Mouse (Mus musculus) midbrain, postnatal 0 days (tissue): ENCODE data around the gene Syne3. TPM values are rescaled to one million over a fixed set of nuclear protein-coding genes. Genes with fewer than 3 reads are reported as not detected.

Source experiments
- ATAC-seq: fragments of 200-750 bp; cut with Nextera tagmentation; 2 replicates; pipeline ENCODE4 v1.8.0; 2017; ENCODE audit warnings: moderate number of reproducible peaks, mild to moderate bottlenecking, moderate TSS enrichment, moderate library complexity; ENCODE audit not compliant: low FRiP score
- DNase-seq: peaks from one replicate; pipeline ENCODE4 v3.0.0-alpha.2; 2015; ENCODE audit warnings: low spot score
- H3K27ac ChIP-seq: fragments of 300-500 bp; sonication (generic); 2 replicates; pipeline ENCODE4 v1.5.1; 2014; ENCODE audit warnings: low read depth, mild to moderate bottlenecking, low read length, mixed read lengths
- H3K27me3 ChIP-seq: fragments of 300-500 bp; sonication (generic); 2 replicates; pipeline ENCODE4 v1.6.1; 2014; ENCODE audit warnings: low read length, control low read depth, mixed read lengths; ENCODE audit not compliant: insufficient read depth
- H3K36me3 ChIP-seq: fragments of 300-500 bp; sonication (generic); 2 replicates; pipeline ENCODE4 v1.6.1; 2014; ENCODE audit warnings: low read length, control low read depth, mixed read lengths; ENCODE audit not compliant: insufficient read depth
- H3K4me1 ChIP-seq: fragments of 300-500 bp; sonication (generic); 2 replicates; pipeline ENCODE4 v1.6.1; 2014; ENCODE audit warnings: mild to moderate bottlenecking, control low read depth, antibody characterized with exemption, low read length, mixed read lengths; ENCODE audit not compliant: insufficient read depth
- H3K4me2 ChIP-seq: fragments of 300-500 bp; sonication (generic); 2 replicates; pipeline ENCODE4 v1.6.1; 2014; ENCODE audit warnings: low read depth, mild to moderate bottlenecking, low read length, mixed read lengths; ENCODE audit not compliant: poor library complexity, severe bottlenecking
- H3K4me3 ChIP-seq: fragments of 300-500 bp; sonication (generic); 2 replicates; pipeline ENCODE4 v1.5.1; 2014; ENCODE audit warnings: low read depth, mild to moderate bottlenecking, low read length, moderate library complexity
- H3K9ac ChIP-seq: fragments of 300-500 bp; sonication (generic); replicated peaks from 2 replicates; pipeline ENCODE4 v1.6.1; 2014; ENCODE audit warnings: mild to moderate bottlenecking, low read length, moderate library complexity, mixed read lengths; ENCODE audit not compliant: poor library complexity, severe bottlenecking
- H3K9me3 ChIP-seq: fragments of 300-500 bp; sonication (generic); 2 replicates; pipeline ENCODE4 v1.6.1; 2016; ENCODE audit warnings: low read length, control low read depth
- CTCF ChIP-seq: IDR thresholded peaks from 2 replicates; pipeline ENCODE4 v1.5.1; 2016; ENCODE audit warnings: antibody characterized with exemption, mild to moderate bottlenecking
- WGBS: fragments of 180-500 bp; shearing (Covaris S2); extraction: QIAGEN DNeasy Blood & Tissue Kit; methylation state at CpG from one replicate; pipeline ENCODE4 v1.1.7; 2014; 5-methylcytosine and 5-hydroxymethylcytosine counted together
- polyA plus RNA-seq: library from polyadenylated mRNA; unstranded; fragments of >200 nt; fragmentation: Nextera tagmentation; extraction: Ambion mirVana; gene quantifications from 2 replicates; pipeline ENCODE4 v1.2.1, GENCODE M21; 2015
- total RNA-seq: library from RNA; depleted of rRNA; stranded (reverse); fragments of >200 nt; gene quantifications from 2 replicates; pipeline ENCODE4 v1.2.3, GENCODE M21; 2014

Syne3 gene
- total and polyA plus RNA-seq, 2 experiments from 2014 or later, result 0.85 to 0.93 TPM

DNA sequence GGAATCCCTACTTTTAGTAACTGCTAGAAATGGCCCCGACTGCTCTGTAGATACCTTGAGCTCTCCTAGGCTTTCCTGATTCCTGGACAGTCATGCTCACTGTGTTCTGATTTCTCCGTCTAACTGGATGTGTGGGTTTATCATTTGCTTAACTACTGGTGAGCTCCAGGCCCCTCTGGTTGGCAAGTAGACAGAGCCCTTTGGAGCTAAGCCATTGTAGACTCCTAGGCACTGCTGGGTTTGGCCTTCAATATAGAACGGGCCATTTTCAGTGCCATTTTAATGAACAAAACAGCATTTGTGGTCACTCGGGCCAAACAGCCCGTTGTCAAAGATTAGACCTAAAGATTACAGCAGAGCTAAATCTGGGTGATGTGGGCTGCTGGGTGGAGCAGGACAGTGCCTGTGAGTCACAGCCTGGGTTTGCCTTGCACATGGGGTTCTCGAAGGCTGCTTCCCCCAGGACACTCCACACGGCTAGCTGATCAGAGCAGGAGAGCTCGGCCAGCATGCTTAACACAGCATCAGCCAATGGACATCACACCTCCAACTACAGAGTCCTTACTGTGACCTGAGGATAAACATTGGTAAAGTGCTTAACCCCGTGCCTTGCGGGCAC, 17.4 kb downstream of the Syne3 start:
- no peak for DNase-seq
- WGBS, result 85% methylated on average over 10 of the region's 10 CpGs
- no peak overlapping the region for H3K27ac ChIP-seq
- no peak overlapping the region for H3K4me2 ChIP-seq
- TF ChIP-seq CTCF, result no peak
- H3K9ac ChIP-seq, result no peak overlapping the region
- no peak overlapping the region for H3K4me3 ChIP-seq
- H3K27me3 ChIP-seq, result no peaks in the 10 kb centered on the region
- no peak for ATAC-seq
- no peaks in the 10 kb centered on the region for H3K36me3 ChIP-seq
- no peaks in the 10 kb centered on the region for H3K4me1 ChIP-seq
- H3K9me3 ChIP-seq, result no peaks in the 10 kb centered on the region

DNA sequence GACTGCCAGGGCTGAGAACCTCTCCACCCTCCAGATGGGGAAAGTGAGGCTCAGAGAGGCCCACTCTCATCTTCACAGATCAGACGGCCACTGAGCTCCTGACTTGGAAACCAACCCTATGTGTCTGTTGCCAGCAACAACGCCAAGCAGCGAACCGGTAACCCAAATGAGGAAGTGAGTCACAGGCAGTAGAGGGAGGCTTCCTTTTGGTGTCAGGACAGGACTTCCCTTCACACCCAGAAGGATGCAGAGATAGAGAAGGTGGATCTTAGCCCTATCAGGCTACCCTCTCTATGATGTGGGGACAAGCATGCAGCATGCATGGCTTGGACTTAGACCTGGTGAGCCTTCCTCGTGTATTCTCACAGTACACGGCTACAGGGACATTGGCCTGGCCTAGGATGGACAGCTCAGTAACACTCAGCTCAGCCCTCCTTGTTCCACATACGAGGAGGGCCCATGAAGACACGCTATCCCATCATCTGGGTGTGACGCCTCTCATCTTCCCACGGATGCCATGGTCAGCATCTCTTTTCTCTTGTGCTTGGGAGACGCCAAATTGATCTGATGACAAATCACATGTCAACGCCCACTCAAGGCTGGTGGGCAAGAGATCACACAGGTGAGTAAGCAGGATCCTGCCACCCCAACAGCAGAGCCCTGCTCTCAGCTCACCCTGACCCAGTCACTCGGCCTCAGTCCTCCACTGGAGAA, 18.7 kb downstream of the Syne3 start:
- H3K4me3 ChIP-seq, result no peak overlapping the region
- H3K4me2 ChIP-seq, result no peak overlapping the region
- no peak for DNase-seq
- WGBS, result 89% methylated on average over 13 of the region's 13 CpGs
- H3K27ac ChIP-seq, result no peak overlapping the region
- no peaks in the 10 kb centered on the region for H3K4me1 ChIP-seq
- no peak for ATAC-seq
- no peaks in the 10 kb centered on the region for H3K9me3 ChIP-seq
- no peaks in the 10 kb centered on the region for H3K27me3 ChIP-seq
- no peak overlapping the region for H3K9ac ChIP-seq
- no peak for TF ChIP-seq CTCF
- H3K36me3 ChIP-seq, result no peaks in the 10 kb centered on the region

DNA sequence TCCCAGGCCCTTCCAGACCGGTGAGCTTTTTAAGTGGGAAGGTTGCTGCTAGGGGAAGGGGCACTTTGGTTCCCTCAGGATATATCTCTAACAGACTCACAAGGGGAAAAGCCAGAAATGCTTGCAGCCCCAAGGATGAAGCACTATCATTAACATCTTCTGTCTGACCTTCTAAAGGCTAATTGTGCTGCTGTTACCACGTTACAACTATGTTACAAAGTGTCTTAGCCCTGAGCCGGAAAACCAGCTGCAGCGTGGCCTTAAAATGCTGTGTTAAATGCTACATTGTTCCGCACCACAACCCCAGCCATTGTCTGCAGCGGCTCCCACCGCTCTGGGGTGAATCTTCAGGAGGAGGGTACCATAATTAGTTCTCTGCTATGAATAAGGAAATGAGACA, 21.7 kb downstream of the Syne3 start:
- Histone ChIP-seq H3K9me3 (no peaks in the 10 kb centered on the region), H3K4me1 (no peaks in the 10 kb centered on the region), H3K36me3 (no peaks in the 10 kb centered on the region), H3K4me2 (no peak overlapping the region), H3K27me3 (no peaks in the 10 kb centered on the region), H3K4me3 (no peak overlapping the region), H3K9ac (no peak overlapping the region), H3K27ac (no peak overlapping the region)
- DNase-seq (no peak), ATAC-seq (no peak)
- TF ChIP-seq CTCF, result no peak
- WGBS, result 49% methylated on average over 7 of the region's 7 CpGs

DNA sequence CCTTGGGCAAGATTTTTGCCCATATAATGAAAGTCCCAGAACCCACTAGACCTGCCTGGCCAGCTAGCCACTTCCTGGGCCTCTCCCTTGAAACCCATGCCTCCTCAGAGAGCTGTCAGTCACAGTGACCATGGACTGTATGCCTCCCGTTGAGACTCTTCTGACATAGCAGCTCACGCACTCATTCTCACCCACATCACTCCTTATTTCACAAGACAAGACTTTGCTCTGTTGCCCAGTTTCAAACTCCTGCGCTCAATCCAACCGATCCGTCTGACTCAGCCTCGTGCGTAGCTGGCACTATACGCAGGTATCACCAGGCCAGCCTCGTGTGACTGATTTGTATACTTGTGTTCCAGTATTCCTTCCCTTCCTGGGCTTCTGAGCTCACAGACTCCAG, 22.8 kb downstream of the Syne3 start:
- Histone ChIP-seq H3K9me3 (no peaks in the 10 kb centered on the region), H3K27ac (no peak overlapping the region), H3K4me1 (no peaks in the 10 kb centered on the region), H3K4me2 (no peak overlapping the region), H3K36me3 (no peaks in the 10 kb centered on the region), H3K4me3 (no peak overlapping the region), H3K27me3 (no peaks in the 10 kb centered on the region), H3K9ac (no peak overlapping the region)
- no peak for DNase-seq
- WGBS, result 94% methylated on average over 9 of the region's 9 CpGs
- no peak for ATAC-seq
- TF ChIP-seq CTCF, result no peak

DNA sequence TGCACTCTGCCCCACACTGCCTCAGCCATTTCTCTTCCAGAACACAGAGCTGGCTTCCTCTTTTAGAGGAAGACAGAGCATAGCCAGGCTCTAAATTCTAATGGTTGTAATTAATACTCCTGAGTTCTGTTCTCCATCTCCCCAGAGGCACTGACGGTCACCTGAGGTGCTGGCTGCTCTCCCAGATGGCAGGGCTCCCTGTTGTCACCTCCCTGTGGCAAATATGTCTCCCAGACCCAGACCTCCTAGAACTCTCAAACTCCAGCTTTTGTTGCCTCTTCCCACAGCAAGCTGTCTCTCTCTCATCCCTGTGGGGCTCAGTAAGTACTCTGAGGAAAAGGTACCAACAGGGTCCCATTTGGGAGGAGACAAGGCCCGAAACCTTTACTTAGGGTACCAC, 23.6 kb downstream of the Syne3 start:
- Histone ChIP-seq H3K27me3 (no peaks in the 10 kb centered on the region), H3K4me2 (no peak overlapping the region), H3K4me1 (no peaks in the 10 kb centered on the region), H3K4me3 (no peak overlapping the region), H3K27ac (no peak overlapping the region), H3K9ac (no peak overlapping the region), H3K36me3 (no peaks in the 10 kb centered on the region), H3K9me3 (no peaks in the 10 kb centered on the region)
- DNase-seq (no peak), ATAC-seq (no peak)
- no peak for TF ChIP-seq CTCF
- 91% methylated on average over 2 of the region's 2 CpGs for WGBS

DNA sequence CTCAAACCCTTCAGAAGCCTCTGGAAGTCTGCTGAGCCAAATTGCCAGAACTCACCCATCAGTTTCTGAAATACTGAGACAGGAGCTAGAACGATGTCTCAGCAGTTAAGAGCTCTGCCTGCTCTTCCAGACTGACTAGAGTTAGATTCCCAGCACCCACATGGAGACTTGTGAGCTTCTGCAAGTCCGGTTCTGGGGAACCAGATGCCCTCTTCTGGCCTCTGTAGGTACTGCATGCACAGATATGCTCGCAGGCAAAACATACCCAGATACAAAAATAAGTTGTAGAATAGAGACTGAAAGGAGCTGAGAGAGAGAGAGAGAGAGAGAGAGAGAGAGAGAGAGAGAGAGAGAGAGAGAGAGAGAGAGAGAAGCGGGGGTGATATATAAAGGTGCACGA, 24.5 kb downstream of the Syne3 start:
- ATAC-seq (no peak), DNase-seq (no peak)
- no peaks in the 10 kb centered on the region for H3K4me1 ChIP-seq
- no peak overlapping the region for H3K4me2 ChIP-seq
- TF ChIP-seq CTCF, result peak; percentile 36; the same call in 1 of the 2 replicates
- H3K27me3 ChIP-seq, result no peaks in the 10 kb centered on the region
- no peak overlapping the region for H3K9ac ChIP-seq
- H3K27ac ChIP-seq, result no peak overlapping the region
- H3K9me3 ChIP-seq, result no peaks in the 10 kb centered on the region
- 79% methylated on average over 5 of the region's 5 CpGs for WGBS
- no peaks in the 10 kb centered on the region for H3K36me3 ChIP-seq
- H3K4me3 ChIP-seq, result no peak overlapping the region
